ENCODE assay signal across 31 mouse cellular contexts in the genomic region with DNA sequence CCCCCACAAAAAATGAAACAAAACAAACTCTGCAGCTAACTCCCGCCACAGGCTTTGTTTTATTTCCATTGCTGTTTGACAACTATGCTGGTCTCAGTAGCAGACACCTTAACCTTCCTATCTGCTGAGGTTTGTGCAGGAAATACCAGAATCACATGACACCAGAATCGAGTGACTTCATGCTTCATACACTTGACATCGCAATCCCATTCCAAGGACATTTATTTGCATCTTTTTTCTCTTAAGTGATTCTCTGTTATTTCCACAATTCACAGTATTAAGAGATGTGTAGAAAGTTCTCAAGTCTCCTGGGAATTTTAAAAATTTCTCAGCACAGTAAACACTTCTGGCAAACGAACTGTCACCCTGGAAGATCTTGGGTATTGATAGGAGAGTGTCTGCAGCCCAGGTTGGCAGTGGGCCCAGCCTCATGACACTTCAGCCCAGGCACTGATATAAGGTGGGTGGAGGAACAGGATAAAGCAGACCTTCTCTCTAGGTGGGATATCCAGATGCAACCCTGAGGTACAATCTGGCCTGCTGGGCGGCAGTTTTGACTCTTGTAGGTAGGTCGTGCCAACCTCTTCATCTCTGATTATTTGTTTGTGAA. TPM values are rescaled to one million over a fixed set of nuclear protein-coding genes. Genes with fewer than 3 reads are reported as not detected.
A peak's percentile ranks its signal among the peaks of the same experiment; 100 is the strongest.
DNase-seq lines count a peak whose midpoint lies in the region; ATAC-seq lines count a peak whose summit lies in the region.
"Had no signal": no experiment of that assay in that cellular context is flagged by ENCODE, and none has a peak within 500 bp of the region (broad histone marks: within the 10 kb centered on the region; RNA-seq: fewer than 3 reads in every experiment).

A gene (plus strand): TSS at position 473 of the 610 bp plus-strand sequence.

- WGBS in heart, embryonic 14.5 days, result 48% methylated on average over 6 of the region's 6 CpGs

- H3K4me1 ChIP-seq in heart, embryonic 14.5 days (ENCODE audit: control insufficient read depth in 2 of 2, insufficient read depth in 2 of 2, low read length in 2 of 2), result peaks cover 0 to 13% of the 10 kb centered on the region in 2 experiments; a peak in 3 of 4 replicates
- H3K4me1 ChIP-seq: forebrain, embryonic 10.5 days; forebrain, embryonic 13.5 days had no signal

- H3K9ac ChIP-seq in heart, embryonic 14.5 days (ENCODE audit: low read length), result no peak within 1 kb of the TSS
- H3K9ac ChIP-seq: forebrain, embryonic 13.5 days; heart, embryonic 12.5 days; hindbrain, embryonic 14.5 days had no signal

- no peaks in the 10 kb centered on the region for H3K27me3 ChIP-seq in heart, embryonic 14.5 days (ENCODE audit: control insufficient read depth, insufficient read depth, low read length)
- H3K27me3 ChIP-seq: forebrain, embryonic 13.5 days; heart, embryonic 12.5 days had no signal

- 0 out of 2 replicates have a peak within 1 kb of the TSS, but pooled peaks have one; percentile 5 for H3K4me2 ChIP-seq in heart, embryonic 14.5 days (ENCODE audit: low read length)
- H3K4me2 ChIP-seq: forebrain, embryonic 13.5 days; heart, embryonic 12.5 days; hindbrain, embryonic 14.5 days had no signal

- DNase-seq in heart, postnatal 36 days, result no peak
- peak; percentile 22 for DNase-seq in thymus, postnatal 0 days (ENCODE audit: low spot score)
- DNase-seq in thymus, postnatal 36 days, result no peak
- peak; percentile 18 for DNase-seq in MN1 (ENCODE audit: low spot score)
- no peak for DNase-seq in layer of hippocampus, postnatal 25 days (ENCODE audit: extremely low spot score in 1 of 2, low spot score in 1 of 2)
- DNase-seq: adrenal gland, postnatal 10 days; cerebellum, adult 18-20 months; cerebellum, adult 9-10 months; cerebellum, postnatal 14 days; gastrocnemius, postnatal 10 days; gastrocnemius, postnatal 36 days; heart, postnatal 4 days; kidney, adult 11 months had no signal

- ATAC-seq in heart, embryonic 14.5 days (ENCODE audit: insufficient number of reproducible peaks, insufficient read depth, low FRiP score, low read depth), result no peak
- ATAC-seq: activated CD4-positive, CD25-positive, alpha-beta regulatory T cell, adult 4 months; forebrain, embryonic 13.5 days; forebrain, embryonic 16.5 days; hindbrain, postnatal 0 days; inflammation-experienced regulatory T-cells, adult 6 months had no signal

- no peak within 1 kb of the TSS for H3K27ac ChIP-seq in heart, embryonic 14.5 days (replicated peaks in 1 of 2; ENCODE audit: control insufficient read depth in 1 of 2, insufficient read depth in 1 of 2, low read depth in 2 of 2, low read length in 2 of 2)
- H3K27ac ChIP-seq: forebrain, embryonic 10.5 days; forebrain, embryonic 13.5 days; hindbrain, embryonic 14.5 days; hindbrain, postnatal 0 days had no signal

- no peak within 1 kb of the TSS for H3K4me3 ChIP-seq in heart, embryonic 14.5 days (ENCODE audit: control insufficient read depth in 1 of 2, insufficient read depth in 1 of 2, low read depth in 1 of 2, low read length in 2 of 2)
- H3K4me3 ChIP-seq: forebrain, embryonic 10.5 days; forebrain, embryonic 13.5 days; heart, embryonic 12.5 days had no signal

- intact Hi-C loops in heart, postnatal 36 days (cut with DNase I), result no loop called here

- H3K9me3 ChIP-seq in heart, embryonic 14.5 days (ENCODE audit: control insufficient read depth, low read length), result no peaks in the 10 kb centered on the region
- H3K9me3 ChIP-seq: forebrain, embryonic 10.5 days; forebrain, embryonic 13.5 days; heart, embryonic 12.5 days had no signal

- H3K36me3 ChIP-seq in heart, embryonic 14.5 days (ENCODE audit: control insufficient read depth, insufficient read depth, low read length), result no peaks in the 10 kb centered on the region
- H3K36me3 ChIP-seq: forebrain, embryonic 10.5 days; heart, embryonic 12.5 days had no signal

RNA-seq across cellular contexts. Expression of the gene that starts here (rescaled TPM):
- polyA plus RNA-seq in heart, embryonic 14.5 days (2014; fragmentation: Nextera tagmentation; extraction: Ambion mirVana), result 0.07 TPM in 1 of 2 replicates, not detected in the other
- total RNA-seq in heart, postnatal 36 days (2021), result not detected
- polyA plus RNA-seq in thymus, postnatal 0 days (2015; fragmentation: Nextera tagmentation; extraction: Ambion mirVana), result not detected in 2 replicates
- total RNA-seq in layer of hippocampus, postnatal 25 days (2021), result not detected
- total RNA-seq: adrenal gland, adult 18-20 months; adrenal gland, postnatal 10 days; adrenal gland, postnatal 36 days; ES-E14; gastrocnemius, adult 18-20 months; gastrocnemius, postnatal 10 days; gastrocnemius, postnatal 36 days; granulocyte monocyte progenitor cell, adult 5-6 weeks; heart, postnatal 4 days; hindbrain, postnatal 0 days had no signal
- polyA plus RNA-seq: activated CD4-positive, CD25-positive, alpha-beta regulatory T cell, adult 4 months; embryonic facial prominence, embryonic 11.5 days; embryonic facial prominence, embryonic 14.5 days; forebrain, embryonic 10.5 days; forebrain, embryonic 13.5 days; forebrain, embryonic 16.5 days; heart, postnatal 0 days; hindbrain, embryonic 11.5 days; hindbrain, embryonic 14.5 days; hindbrain, postnatal 0 days; inflammation-experienced regulatory T-cells, adult 6 months had no signal

Comparison
In these comparisons a context has a peak if more than half of its experiments do, and no peak if none do; other contexts are left out.
1. Peak in DNase-seq in thymus, postnatal 0 days; RNA of the gene not detected or under 1 TPM.